Mouse (Mus musculus): ENCODE measurements around the gene Prdm16. TPM values are rescaled to one million over a fixed set of nuclear protein-coding genes. Genes with fewer than 3 reads are reported as not detected.

Gene Prdm16
- polyA plus RNA-seq, 1 experiment from 2014 or later = 22.1 TPM

DNA sequence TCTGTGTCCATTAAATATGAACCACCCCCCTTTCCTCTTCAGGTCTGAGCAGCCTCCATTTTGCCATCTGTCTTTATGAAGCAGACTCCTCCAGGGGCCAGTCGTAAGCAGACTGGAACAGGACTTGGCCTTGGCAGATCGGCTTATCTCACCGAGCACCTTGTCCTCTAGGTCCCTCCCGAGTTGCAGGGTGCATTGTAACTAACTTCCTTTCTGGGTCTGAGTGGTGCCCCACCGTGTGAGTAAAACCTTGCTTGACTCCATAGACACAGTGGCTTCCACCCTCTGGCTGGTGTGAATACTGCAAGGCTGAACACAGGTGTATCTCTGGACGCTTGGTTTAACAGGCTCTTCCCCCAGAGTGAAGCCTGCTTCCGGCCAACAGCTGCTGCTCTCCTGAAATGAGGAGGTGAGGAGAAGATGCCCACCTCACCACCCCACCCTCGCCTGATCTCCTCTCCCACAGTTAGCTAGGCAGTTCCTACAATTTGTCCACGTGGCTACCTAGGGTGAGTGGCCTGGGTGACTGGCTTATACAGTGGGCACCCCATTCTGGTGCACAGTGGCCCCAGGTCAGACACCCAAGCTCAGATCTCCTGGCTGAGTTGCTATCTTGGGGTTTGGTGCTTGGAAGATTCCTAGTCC lies 94.9 kb downstream of the Prdm16 start:
- Histone ChIP-seq H3K4me3 (replicated peaks) (no peak overlapping the region), H3K4me1 (peaks cover 70% of the 10 kb centered on the region), H3K27me3 (peaks cover 93% of the 10 kb centered on the region), H3K9ac (no peak overlapping the region), H3K9me3 (replicated peaks) (no peaks in the 10 kb centered on the region), H3K4me2 (no peak overlapping the region), H3K36me3 (no peaks in the 10 kb centered on the region), H3K27ac (peak overlapping the region; percentile 79)
- 54% methylated on average over 9 of the region's 9 CpGs for WGBS
- ATAC-seq (replicated peaks; ENCODE audit: low FRiP score) = no peak; the same call in 1 of the 2 replicates

DNA sequence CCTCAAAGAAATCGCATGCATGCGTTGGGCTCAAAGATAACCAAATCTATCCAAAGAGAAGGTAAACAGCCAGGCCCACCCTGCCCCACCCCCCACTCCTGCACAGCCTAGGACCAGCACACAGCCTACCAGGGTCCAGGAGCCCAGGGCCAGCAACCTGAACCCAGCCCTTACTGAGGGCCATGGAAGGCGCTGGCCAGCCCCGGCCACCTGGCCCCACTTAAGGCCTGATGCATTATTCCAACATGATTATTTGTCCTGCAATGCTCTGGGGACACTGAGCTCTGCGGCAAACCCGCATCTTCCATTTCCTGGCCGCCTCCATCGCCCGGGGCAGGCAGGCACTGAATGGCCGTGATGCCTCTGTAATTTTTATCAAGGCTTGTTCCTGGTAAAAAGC lies 96.0 kb downstream of the Prdm16 start:
- WGBS = 43% methylated on average over 10 of the region's 10 CpGs
- H3K9ac ChIP-seq = no peak overlapping the region
- H3K4me1 ChIP-seq = peaks cover 67% of the 10 kb centered on the region
- H3K36me3 ChIP-seq = no peaks in the 10 kb centered on the region
- 0 out of 2 replicates have a peak, but pooled peaks have one; percentile 30 for ATAC-seq (replicated peaks; ENCODE audit: low FRiP score)
- H3K27me3 ChIP-seq = peaks cover 94% of the 10 kb centered on the region
- peak overlapping the region; percentile 79 for H3K27ac ChIP-seq
- no peaks in the 10 kb centered on the region for H3K9me3 ChIP-seq (replicated peaks)
- no peak overlapping the region for H3K4me2 ChIP-seq
- no peak overlapping the region for H3K4me3 ChIP-seq (replicated peaks)

DNA sequence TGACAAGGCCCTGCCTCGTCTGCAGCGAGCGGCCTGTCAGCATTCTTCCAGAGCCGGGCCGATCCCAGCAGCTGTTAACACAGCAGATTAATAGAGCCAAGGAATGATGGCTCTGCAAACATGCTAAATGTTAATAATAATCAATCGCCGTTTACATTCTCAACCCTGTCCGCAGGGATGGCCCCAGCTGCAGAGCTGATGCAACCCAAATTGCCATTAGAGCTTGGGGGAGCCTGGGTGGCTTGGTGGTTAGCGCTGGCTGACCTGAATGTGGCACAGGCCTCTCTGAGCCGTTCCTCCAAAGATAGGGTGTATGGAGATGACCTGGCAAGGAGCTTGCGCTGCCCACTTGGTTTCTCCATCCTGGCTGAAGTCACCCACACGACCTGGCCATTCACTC lies 97.0 kb downstream of the Prdm16 start:
- 72% methylated on average over 12 of the region's 12 CpGs for WGBS
- ATAC-seq (replicated peaks; ENCODE audit: low FRiP score) = no peak
- H3K9ac ChIP-seq = no peak overlapping the region
- H3K9me3 ChIP-seq (replicated peaks) = no peaks in the 10 kb centered on the region
- peaks cover 90% of the 10 kb centered on the region for H3K27me3 ChIP-seq
- H3K4me3 ChIP-seq (replicated peaks) = no peak overlapping the region
- H3K27ac ChIP-seq = no peak overlapping the region
- H3K36me3 ChIP-seq = no peaks in the 10 kb centered on the region
- H3K4me1 ChIP-seq = peaks cover 57% of the 10 kb centered on the region
- no peak overlapping the region for H3K4me2 ChIP-seq

DNA sequence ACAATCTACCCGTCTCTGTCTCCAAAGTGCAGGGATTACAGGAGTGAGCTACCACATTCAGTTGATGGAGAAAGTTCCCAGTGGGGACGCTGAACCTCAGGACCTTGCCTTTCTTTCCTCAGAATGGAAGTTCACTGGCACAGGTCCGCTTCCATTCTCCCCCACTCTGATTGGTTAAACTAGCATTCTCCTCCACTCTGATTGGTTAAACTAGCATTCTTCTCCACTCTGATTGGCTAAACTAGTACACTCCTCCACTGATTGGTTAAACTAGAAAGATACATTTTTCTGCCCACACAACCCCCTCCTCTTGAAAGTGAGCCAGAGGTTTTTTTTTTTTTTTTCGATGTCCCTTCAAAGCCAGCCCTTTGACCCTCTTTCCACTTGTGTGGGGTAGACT lies 97.9 kb downstream of the Prdm16 start:
- no peak for ATAC-seq (replicated peaks; ENCODE audit: low FRiP score)
- WGBS = 80% methylated on average over 4 of the region's 4 CpGs
- Histone ChIP-seq H3K4me1 (peaks cover 49% of the 10 kb centered on the region), H3K4me2 (no peak overlapping the region), H3K27ac (no peak overlapping the region), H3K36me3 (no peaks in the 10 kb centered on the region), H3K27me3 (peaks cover 89% of the 10 kb centered on the region), H3K9me3 (replicated peaks) (no peaks in the 10 kb centered on the region), H3K4me3 (replicated peaks) (no peak overlapping the region), H3K9ac (no peak overlapping the region)

DNA sequence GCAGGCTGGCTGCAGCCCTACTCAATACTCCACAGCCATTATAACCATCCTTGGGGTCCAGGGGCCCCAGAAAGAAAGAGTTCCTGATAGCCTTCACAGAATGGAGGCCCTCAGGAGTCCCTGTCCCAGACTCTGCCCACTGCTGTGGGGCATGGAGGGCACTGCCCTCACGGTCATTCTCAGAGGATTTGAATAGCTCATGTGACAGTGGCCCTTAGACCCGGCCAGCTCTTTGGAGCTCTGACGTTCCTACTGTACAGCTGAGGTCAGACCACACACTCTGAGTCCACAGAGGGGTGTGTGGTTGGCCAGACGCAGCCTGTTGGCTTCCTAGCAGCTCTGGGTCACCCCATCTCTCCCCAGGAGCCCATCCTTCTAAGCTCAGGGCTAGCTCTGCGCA lies 100.6 kb downstream of the Prdm16 start:
- Histone ChIP-seq H3K4me3 (replicated peaks) (no peak overlapping the region), H3K4me1 (peaks cover 29% of the 10 kb centered on the region), H3K4me2 (no peak overlapping the region), H3K9ac (no peak overlapping the region), H3K27ac (no peak overlapping the region), H3K9me3 (replicated peaks) (no peaks in the 10 kb centered on the region), H3K27me3 (peaks cover 81% of the 10 kb centered on the region), H3K36me3 (no peaks in the 10 kb centered on the region)
- ATAC-seq (replicated peaks; ENCODE audit: low FRiP score) = no peak
- 49% methylated on average over 5 of the region's 5 CpGs for WGBS

DNA sequence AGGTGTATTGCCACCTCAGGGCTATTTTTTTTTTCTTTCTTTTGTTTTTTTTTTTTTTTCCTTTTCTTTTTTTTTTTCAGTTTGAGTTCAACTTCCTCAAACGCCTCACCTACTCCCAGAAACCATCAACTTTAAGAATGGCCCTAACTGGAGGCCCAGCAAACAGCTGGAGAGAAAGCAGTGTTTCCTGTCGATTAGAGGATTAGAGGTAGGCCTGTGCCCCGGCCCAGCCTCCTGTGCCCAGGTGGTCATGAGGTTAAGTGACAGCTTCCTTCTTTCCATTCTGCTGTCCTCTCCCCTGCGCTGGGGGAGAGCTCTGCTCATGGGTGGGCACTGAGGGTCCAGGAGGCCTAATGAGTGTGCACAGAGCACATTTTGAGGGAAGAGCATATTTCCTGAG lies 105.3 kb downstream of the Prdm16 start:
- H3K27me3 ChIP-seq = peaks cover 82% of the 10 kb centered on the region
- no peak for ATAC-seq (replicated peaks; ENCODE audit: low FRiP score)
- no peaks in the 10 kb centered on the region for H3K36me3 ChIP-seq
- peaks cover 29% of the 10 kb centered on the region for H3K4me1 ChIP-seq
- no peak overlapping the region for H3K4me3 ChIP-seq (replicated peaks)
- no peak overlapping the region for H3K9ac ChIP-seq
- no peak overlapping the region for H3K4me2 ChIP-seq
- 50% methylated on average over 4 of the region's 4 CpGs for WGBS
- H3K27ac ChIP-seq = no peak overlapping the region
- H3K9me3 ChIP-seq (replicated peaks) = no peaks in the 10 kb centered on the region

DNA sequence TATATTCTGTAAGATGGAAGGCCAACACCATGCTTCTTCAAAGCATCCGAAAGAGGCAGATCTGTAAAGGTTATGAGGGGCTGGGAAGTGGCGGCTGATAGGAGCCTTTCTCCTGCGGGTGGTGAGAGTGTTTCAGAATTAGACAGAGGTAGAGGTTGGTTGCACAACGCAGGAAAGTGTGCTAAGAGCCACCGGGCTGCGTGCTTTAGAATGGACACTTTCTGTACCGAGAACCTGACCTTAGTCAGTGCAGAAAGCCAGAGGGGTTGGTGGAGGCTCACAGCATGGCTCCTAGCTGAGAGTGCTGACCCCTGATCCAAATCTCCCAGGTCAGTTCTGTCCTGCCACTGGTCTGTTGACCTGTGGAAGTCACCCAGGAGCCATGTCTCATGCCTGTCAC lies 106.3 kb downstream of the Prdm16 start:
- no peaks in the 10 kb centered on the region for H3K9me3 ChIP-seq (replicated peaks)
- no peak overlapping the region for H3K27ac ChIP-seq
- WGBS = 64% methylated on average over 7 of the region's 7 CpGs
- no peak for ATAC-seq (replicated peaks; ENCODE audit: low FRiP score)
- H3K4me3 ChIP-seq (replicated peaks) = no peak overlapping the region
- peaks cover 82% of the 10 kb centered on the region for H3K27me3 ChIP-seq
- H3K4me2 ChIP-seq = no peak overlapping the region
- H3K36me3 ChIP-seq = no peaks in the 10 kb centered on the region
- peaks cover 26% of the 10 kb centered on the region for H3K4me1 ChIP-seq
- H3K9ac ChIP-seq = no peak overlapping the region

DNA sequence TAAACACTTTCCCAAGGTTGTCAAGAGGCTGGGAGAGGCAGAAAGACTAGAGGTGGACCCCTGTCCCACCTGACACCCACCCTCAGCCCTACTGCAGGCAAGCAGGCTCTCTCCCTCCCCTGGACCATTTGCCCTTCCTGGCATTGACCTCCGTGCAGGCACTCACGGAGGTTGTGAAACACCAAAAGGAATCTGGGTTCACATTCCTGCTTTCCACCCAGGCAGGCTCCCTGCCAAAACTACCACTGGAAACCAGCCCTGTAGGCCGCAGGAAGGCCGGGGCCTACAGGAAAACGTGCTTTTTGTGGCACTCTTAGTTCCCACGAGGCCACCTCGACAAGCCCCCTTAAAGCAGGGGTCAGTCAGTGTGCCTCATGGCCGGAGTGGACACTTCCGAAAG lies 109.2 kb downstream of the Prdm16 start:
- Histone ChIP-seq H3K4me1 (peaks cover 36% of the 10 kb centered on the region), H3K4me2 (no peak overlapping the region), H3K4me3 (replicated peaks) (no peak overlapping the region), H3K36me3 (no peaks in the 10 kb centered on the region), H3K9me3 (replicated peaks) (no peaks in the 10 kb centered on the region), H3K27me3 (peaks cover 92% of the 10 kb centered on the region), H3K9ac (no peak overlapping the region), H3K27ac (no peak overlapping the region)
- 46% methylated on average over 9 of the region's 9 CpGs for WGBS
- no peak for ATAC-seq (replicated peaks; ENCODE audit: low FRiP score)

DNA sequence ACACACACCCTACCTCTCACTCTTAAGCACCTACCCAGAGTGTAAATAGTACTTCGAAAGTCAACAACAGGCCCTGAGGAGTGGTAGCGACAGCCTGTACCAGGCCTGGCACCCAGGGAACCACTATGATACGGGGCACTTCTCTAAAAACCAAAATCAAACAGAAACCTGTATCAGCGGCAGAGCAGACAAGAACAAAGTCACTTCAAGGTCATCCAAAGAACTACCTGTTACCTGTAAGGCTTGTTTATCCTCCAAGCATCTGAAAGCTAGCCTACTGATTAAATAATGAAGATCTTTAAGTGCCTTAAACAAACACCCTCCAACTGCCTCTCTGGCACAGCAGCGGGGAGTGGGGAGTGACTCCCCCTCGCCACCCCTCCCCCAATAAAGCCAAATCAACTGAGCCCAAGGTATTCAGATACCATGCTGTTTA lies 110.3 kb downstream of the Prdm16 start:
- H3K36me3 ChIP-seq = no peaks in the 10 kb centered on the region
- H3K9me3 ChIP-seq (replicated peaks) = no peaks in the 10 kb centered on the region
- no peak overlapping the region for H3K4me2 ChIP-seq
- H3K9ac ChIP-seq = no peak overlapping the region
- H3K4me3 ChIP-seq (replicated peaks) = no peak overlapping the region
- H3K27me3 ChIP-seq = peaks cover 90% of the 10 kb centered on the region
- no peak for ATAC-seq (replicated peaks; ENCODE audit: low FRiP score)
- peaks cover 30% of the 10 kb centered on the region for H3K4me1 ChIP-seq
- no peak overlapping the region for H3K27ac ChIP-seq
- WGBS = 84% methylated on average over 6 of the region's 6 CpGs

DNA sequence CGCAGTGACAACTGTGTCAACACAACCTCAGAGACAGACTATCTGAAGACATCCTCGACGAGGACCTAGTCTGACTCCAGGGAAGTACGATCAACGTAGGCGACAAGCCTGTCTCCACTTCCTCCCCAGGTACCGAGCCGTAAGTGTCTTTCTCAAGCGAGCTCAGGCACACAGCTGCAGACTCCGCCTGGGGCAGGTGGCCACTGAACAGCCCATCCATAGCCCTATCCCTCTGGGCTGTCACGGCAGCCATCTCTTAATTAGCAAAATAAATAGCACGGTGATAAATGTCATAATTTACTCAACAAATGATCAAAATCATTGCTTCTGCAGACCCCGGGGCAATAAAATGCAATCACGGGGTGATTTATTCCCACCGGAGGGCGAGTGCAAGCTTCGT lies 112.8 kb downstream of the Prdm16 start:
- H3K9me3 ChIP-seq (replicated peaks) = no peaks in the 10 kb centered on the region
- no peak overlapping the region for H3K4me3 ChIP-seq (replicated peaks)
- H3K27me3 ChIP-seq = peaks cover 96% of the 10 kb centered on the region
- WGBS = 24% methylated on average over 17 of the region's 17 CpGs
- no peak for ATAC-seq (replicated peaks; ENCODE audit: low FRiP score)
- no peak overlapping the region for H3K9ac ChIP-seq
- H3K4me1 ChIP-seq = peaks cover 32% of the 10 kb centered on the region
- no peak overlapping the region for H3K27ac ChIP-seq
- no peaks in the 10 kb centered on the region for H3K36me3 ChIP-seq
- H3K4me2 ChIP-seq = no peak overlapping the region

DNA sequence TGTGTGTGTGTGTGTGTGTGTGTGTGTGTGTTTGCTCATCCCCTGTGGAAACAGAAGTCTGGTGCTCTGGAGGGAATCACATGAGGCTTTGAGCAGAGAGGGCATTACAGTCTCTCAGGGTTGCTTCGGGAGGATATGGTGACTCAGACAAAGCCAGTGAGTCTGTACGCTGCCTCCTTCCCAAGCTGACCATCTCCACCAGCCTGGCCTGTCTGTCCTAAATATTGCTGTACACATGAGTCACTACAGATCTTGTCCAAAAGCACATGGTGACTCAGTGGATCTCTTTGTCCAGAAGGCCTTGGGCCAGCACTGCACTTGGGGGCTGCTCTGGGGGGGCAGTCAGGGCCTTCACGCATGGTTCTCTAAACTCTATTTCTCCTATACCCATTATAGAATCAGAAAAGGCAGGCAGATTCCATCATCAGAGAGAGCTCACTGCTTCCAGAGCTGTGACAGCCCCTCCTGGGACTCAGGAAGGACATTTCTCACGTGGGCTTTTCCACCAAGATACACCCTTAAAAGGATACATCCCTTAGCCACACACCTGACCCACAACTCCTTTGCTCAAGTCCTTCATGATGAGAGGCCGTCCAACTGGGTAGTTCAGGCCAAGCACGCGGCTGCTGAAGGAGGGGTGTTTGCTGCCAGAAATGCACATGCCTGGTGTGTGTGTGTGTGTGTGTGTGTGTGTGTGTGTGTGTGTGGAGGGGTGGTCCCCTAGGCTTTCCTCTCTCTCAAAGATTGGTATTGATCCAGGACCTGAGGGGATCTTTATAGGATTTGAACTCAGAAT lies 114.6 kb downstream of the Prdm16 start:
- no peak overlapping the region for H3K4me3 ChIP-seq (replicated peaks)
- H3K27me3 ChIP-seq = peaks cover 90% of the 10 kb centered on the region
- H3K4me2 ChIP-seq = no peak overlapping the region
- no peak overlapping the region for H3K27ac ChIP-seq
- ATAC-seq (replicated peaks; ENCODE audit: low FRiP score) = no peak
- no peaks in the 10 kb centered on the region for H3K9me3 ChIP-seq (replicated peaks)
- no peak overlapping the region for H3K9ac ChIP-seq
- 87% methylated on average over 7 of the region's 7 CpGs for WGBS
- peaks cover 17% of the 10 kb centered on the region for H3K4me1 ChIP-seq
- H3K36me3 ChIP-seq = no peaks in the 10 kb centered on the region

DNA sequence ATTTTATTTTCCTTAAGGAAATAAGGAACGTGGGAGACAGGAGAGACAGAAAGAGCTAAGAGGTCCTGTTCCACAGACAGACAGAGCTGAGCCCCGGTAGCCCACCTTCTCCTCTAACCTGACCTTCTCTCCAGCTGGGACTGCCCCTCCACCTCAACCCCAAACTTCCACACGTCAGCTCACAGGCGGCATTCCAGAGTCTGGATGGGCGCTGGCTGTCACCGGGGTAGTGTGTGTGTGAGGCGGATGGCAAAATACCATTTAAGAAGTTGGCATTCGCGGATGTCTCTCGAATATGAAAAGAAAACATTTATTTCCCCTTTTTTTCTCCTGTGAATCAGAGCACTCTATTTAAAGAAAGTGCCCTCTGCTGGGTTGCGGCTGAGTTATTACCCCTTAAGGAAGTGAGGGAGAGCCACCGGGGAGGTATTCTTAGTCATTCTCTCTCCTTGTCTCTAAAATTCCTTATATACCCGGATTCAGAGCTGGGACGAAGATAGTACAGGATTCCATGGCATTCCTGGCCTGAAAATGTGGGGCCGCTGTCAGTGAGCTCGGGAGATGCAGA lies 117.1 kb downstream of the Prdm16 start:
- no peaks in the 10 kb centered on the region for H3K9me3 ChIP-seq (replicated peaks)
- H3K4me2 ChIP-seq = no peak overlapping the region
- peaks cover 13% of the 10 kb centered on the region for H3K4me1 ChIP-seq
- no peak overlapping the region for H3K4me3 ChIP-seq (replicated peaks)
- H3K27me3 ChIP-seq = peaks cover 91% of the 10 kb centered on the region
- no peak overlapping the region for H3K9ac ChIP-seq
- no peaks in the 10 kb centered on the region for H3K36me3 ChIP-seq
- no peak for ATAC-seq (replicated peaks; ENCODE audit: low FRiP score)
- WGBS = 72% methylated on average over 16 of the region's 16 CpGs
- no peak overlapping the region for H3K27ac ChIP-seq

Data from kidney, embryonic 15.5 days (tissue).